Mouse (Mus musculus): Measurements from ENCODE around the gene Gm17402. TPM values are rescaled to one million over a fixed set of nuclear protein-coding genes. Genes with fewer than 3 reads are reported as not detected.
A peak's percentile ranks its signal among the peaks of the same experiment; 100 is the strongest.

Gm17402 gene
- polyA plus RNA-seq (2012; rRNA removed), result not detected in 2 replicates

DNA sequence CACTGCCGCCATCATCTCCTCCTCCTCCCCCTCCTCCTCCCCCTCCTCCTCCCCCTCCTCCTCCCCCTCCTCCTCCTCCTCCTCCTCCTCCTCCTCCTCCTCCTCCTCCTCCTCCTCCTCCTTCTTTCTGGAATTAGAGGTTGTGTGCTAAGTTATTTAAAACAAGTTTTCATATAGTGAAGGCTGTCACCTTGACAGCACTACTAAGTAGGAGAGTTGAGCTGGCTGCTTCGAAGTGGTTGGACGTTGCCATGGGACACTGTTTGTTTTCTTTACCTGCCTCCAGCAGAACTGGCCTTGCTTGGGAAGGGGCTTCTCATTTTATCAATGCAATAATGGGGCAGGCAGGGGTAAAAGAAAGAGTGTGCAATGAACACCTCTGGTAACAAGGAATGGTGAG lies at the start of gene Gm17402:
Gene Gm17402 (minus strand): TSS at position 101 of the 400 bp plus-strand sequence.
- no peak for DNase-seq (ENCODE audit: low read depth)

DNA sequence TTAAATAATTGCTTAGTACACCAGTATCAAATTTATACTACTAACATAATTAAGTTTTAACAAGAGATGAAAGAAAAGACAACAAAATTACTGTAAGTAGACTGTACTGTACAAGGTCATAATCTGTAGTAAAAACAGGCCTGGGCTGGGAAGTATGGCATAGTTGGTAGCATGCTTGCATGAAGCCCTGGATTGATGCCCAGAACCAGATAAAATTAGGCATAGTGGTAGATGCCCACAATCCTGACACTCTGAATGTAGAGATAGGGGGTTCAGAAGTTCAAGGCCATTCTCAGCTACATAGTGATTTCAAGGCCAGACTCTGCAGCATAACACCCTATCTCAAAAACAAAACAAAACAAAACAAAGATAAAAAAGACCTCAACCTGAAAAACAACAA lies 3.3 kb upstream of the Gm17402 start:
- no peak for DNase-seq (ENCODE audit: low read depth)
- no peak for TF ChIP-seq CTCF (IDR thresholded peaks at IDR 0.05; ENCODE audit: borderline replicate concordance, extremely low read depth, insufficient read depth, insufficient read length)
- no peak for TF ChIP-seq POLR2A (IDR thresholded peaks at IDR 0.05; ENCODE audit: borderline replicate concordance, extremely low read depth, insufficient read depth, insufficient read length, poor library complexity, severe bottlenecking)

More for the DNA sequence above, at the start of gene Gm17402:
- TF ChIP-seq POLR2A (IDR thresholded peaks at IDR 0.05; ENCODE audit: borderline replicate concordance, extremely low read depth, insufficient read depth, insufficient read length, poor library complexity, severe bottlenecking), result no peak
- no peak for TF ChIP-seq CTCF (IDR thresholded peaks at IDR 0.05; ENCODE audit: borderline replicate concordance, extremely low read depth, insufficient read depth, insufficient read length)

GRCm38 (mm10) chr3:67374360-67374778 lies 594 bp downstream of the Gm17402 start:
- TF ChIP-seq POLR2A (IDR thresholded peaks at IDR 0.05; ENCODE audit: borderline replicate concordance, extremely low read depth, insufficient read depth, insufficient read length, poor library complexity, severe bottlenecking), result no peak
- TF ChIP-seq CTCF (IDR thresholded peaks at IDR 0.05; ENCODE audit: borderline replicate concordance, extremely low read depth, insufficient read depth, insufficient read length), result no peak
- DNase-seq (ENCODE audit: low read depth), result no peak

DNA sequence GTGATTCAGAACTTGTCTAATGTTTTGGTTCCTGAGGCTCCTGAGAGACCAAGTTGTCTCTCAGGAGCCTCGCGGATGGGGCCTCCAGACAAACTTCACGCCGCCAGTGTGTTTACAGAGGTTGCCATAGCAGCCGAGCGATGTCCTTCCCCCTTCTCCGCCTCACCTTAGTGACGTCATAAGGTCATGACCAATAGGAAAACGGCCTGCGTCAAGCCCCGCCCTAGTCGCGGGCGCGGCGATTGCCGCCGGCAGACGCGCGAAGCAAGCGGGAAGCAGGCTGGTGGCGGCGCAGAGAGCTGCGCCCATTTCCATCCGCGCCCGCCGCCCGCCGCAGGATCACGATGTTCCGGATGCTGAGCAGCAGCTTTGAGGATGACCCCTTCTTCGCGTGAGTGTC lies 1.1 kb downstream of the Gm17402 start, which contains the start of gene Mlf1:
Gene Mlf1 (plus strand): TSS at position 226 of the 400 bp plus-strand sequence.
- TF ChIP-seq POLR2A (IDR thresholded peaks at IDR 0.05; ENCODE audit: borderline replicate concordance, extremely low read depth, insufficient read depth, insufficient read length, poor library complexity, severe bottlenecking) (no peak), CTCF (IDR thresholded peaks at IDR 0.05; ENCODE audit: borderline replicate concordance, extremely low read depth, insufficient read depth, insufficient read length) (no peak)

DNA sequence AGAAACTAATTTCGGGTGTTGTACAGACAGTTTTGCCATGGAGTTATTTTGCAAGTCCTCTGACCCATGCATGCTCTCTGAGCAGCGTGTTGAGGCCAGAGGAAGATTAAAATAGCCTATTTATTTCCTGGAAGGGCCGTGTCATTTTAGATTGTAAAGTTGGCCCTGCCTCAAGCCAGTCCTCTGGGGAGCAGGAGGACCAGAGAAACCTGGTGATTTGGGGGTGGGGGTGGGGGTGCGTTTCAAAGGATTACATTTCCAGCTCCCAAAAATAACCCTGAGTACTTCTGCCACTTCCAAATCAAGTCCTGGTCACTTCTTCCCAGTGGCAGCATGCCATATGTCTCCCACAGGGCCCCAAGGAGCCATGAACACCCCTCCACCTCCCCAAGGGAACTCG lies 2.2 kb downstream of the Gm17402 start:
- TF ChIP-seq CTCF (IDR thresholded peaks at IDR 0.05; ENCODE audit: borderline replicate concordance, extremely low read depth, insufficient read depth, insufficient read length), result no peak
- no peak for TF ChIP-seq POLR2A (IDR thresholded peaks at IDR 0.05; ENCODE audit: borderline replicate concordance, extremely low read depth, insufficient read depth, insufficient read length, poor library complexity, severe bottlenecking)
- DNase-seq (ENCODE audit: low read depth), result no peak

More for the DNA sequence above, 1.1 kb downstream of the Gm17402 start, which contains the start of gene Mlf1:
- peak; percentile 98 for DNase-seq (ENCODE audit: low read depth)

- no peak for DNase-seq (ENCODE audit: low read depth)
- no peak for TF ChIP-seq CTCF (IDR thresholded peaks at IDR 0.05; ENCODE audit: borderline replicate concordance, extremely low read depth, insufficient read depth, insufficient read length)
- no peak for TF ChIP-seq POLR2A (IDR thresholded peaks at IDR 0.05; ENCODE audit: borderline replicate concordance, extremely low read depth, insufficient read depth, insufficient read length, poor library complexity, severe bottlenecking)
Measured at GRCm38 (mm10) chr3:67372194-67372593, 2.8 kb downstream of the Gm17402 start.

GRCm38 (mm10) chr3:67369407-67370079 lies 5.4 kb downstream of the Gm17402 start:
- TF ChIP-seq CTCF (IDR thresholded peaks at IDR 0.05; ENCODE audit: borderline replicate concordance, extremely low read depth, insufficient read depth, insufficient read length) (no peak; the same call in 1 of the 2 replicates), POLR2A (IDR thresholded peaks at IDR 0.05; ENCODE audit: borderline replicate concordance, extremely low read depth, insufficient read depth, insufficient read length, poor library complexity, severe bottlenecking) (no peak)
- no peak for DNase-seq (ENCODE audit: low read depth)

DNA sequence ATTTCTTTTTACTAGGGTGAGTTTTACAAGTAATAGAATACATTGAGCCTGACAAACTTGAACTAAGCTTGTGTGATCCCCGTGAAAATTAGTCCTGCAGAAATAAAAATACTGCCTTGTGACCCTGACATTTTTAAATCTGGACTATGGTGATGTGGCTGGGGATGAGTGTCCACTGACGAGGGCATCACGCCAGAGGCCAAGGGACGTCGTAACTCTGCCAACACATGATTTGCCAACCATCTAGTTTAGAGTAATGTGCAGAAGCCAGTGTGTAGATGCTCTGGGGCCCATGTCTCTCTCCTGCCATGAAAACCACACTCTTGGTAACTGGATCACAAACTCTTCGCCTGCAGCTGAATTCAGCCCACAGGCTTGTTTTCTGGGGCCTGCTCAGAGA lies 7.5 kb downstream of the Gm17402 start:
- DNase-seq (ENCODE audit: low read depth), result no peak
- TF ChIP-seq CTCF (IDR thresholded peaks at IDR 0.05; ENCODE audit: borderline replicate concordance, extremely low read depth, insufficient read depth, insufficient read length) (no peak), POLR2A (IDR thresholded peaks at IDR 0.05; ENCODE audit: borderline replicate concordance, extremely low read depth, insufficient read depth, insufficient read length, poor library complexity, severe bottlenecking) (no peak)

GRCm38 (mm10) chr3:67366087-67366892 lies 8.7 kb downstream of the Gm17402 start:
- peak; percentile 72 for DNase-seq (ENCODE audit: low read depth)

GRCm38 (mm10) chr3:67358376-67358775 lies 16.6 kb downstream of the Gm17402 start:
- TF ChIP-seq CTCF (IDR thresholded peaks at IDR 0.05; ENCODE audit: borderline replicate concordance, extremely low read depth, insufficient read depth, insufficient read length), result no peak
- no peak for TF ChIP-seq POLR2A (IDR thresholded peaks at IDR 0.05; ENCODE audit: borderline replicate concordance, extremely low read depth, insufficient read depth, insufficient read length, poor library complexity, severe bottlenecking)
- peak; percentile 80 for DNase-seq (ENCODE audit: low read depth)

More at GRCm38 (mm10) chr3:67366087-67366892, 8.7 kb downstream of the Gm17402 start:
- TF ChIP-seq CTCF (IDR thresholded peaks at IDR 0.05; ENCODE audit: borderline replicate concordance, extremely low read depth, insufficient read depth, insufficient read length) (no peak), POLR2A (IDR thresholded peaks at IDR 0.05; ENCODE audit: borderline replicate concordance, extremely low read depth, insufficient read depth, insufficient read length, poor library complexity, severe bottlenecking) (no peak)

GRCm38 (mm10) chr3:67352763-67353149 lies 22.2 kb downstream of the Gm17402 start:
- TF ChIP-seq POLR2A (IDR thresholded peaks at IDR 0.05; ENCODE audit: borderline replicate concordance, extremely low read depth, insufficient read depth, insufficient read length, poor library complexity, severe bottlenecking), result no peak
- no peak for TF ChIP-seq CTCF (IDR thresholded peaks at IDR 0.05; ENCODE audit: borderline replicate concordance, extremely low read depth, insufficient read depth, insufficient read length)
- peak; percentile 20 for DNase-seq (ENCODE audit: low read depth)
